Mouse (Mus musculus): ENCODE data around the gene Fcrla.

- TF ChIP-seq POLR2A (IDR thresholded peaks at IDR 0.05; ENCODE audit: control insufficient read depth, extremely low read depth, insufficient read depth, low read length, poor library complexity), result no peak
- TF ChIP-seq CTCF (IDR thresholded peaks at IDR 0.05; ENCODE audit: borderline replicate concordance, control insufficient read depth, extremely low read depth, insufficient read depth, low read length, poor library complexity), result no peak
Measured at GRCm38 (mm10) chr1:170886044-170886458, 41.3 kb downstream of the Fcrla start.
